Mouse (Mus musculus) layer of hippocampus, postnatal 14 days (tissue): ENCODE data around the gene Olr1. TPM values are rescaled to one million over a fixed set of nuclear protein-coding genes. Genes with fewer than 3 reads are reported as not detected.
A peak's percentile ranks its signal among the peaks of the same experiment; 100 is the strongest.
"Not testable (repeated sequence)": the region's sequence is repeated elsewhere in the genome, so short reads cannot be mapped to it uniquely, and the experiment has no call there.

ENCODE experiments used
- DNase-seq, 2 experiments: peaks; one replicate each; pipeline ENCODE4 v3.0.0; 2021 to 2022; ENCODE audit warnings: low spot score in 2 of 2, mixed read lengths in 1 of 2
- total RNA-seq, 2 experiments: library from RNA; stranded (reverse); gene quantifications; 2 replicates each; pipeline ENCODE4 v1.2.3; 2021

Olr1 gene
- total RNA-seq, 2 experiments from 2014 or later: not detected

GRCm38 (mm10) chr6:129512868-129513267 is 5.9 kb upstream of the Olr1 start:
- DNase-seq: no peak

GRCm38 (mm10) chr6:129512367-129512766 is 5.4 kb upstream of the Olr1 start, which contains the start of gene Tmem52b:
Gene Tmem52b, plus strand, starts transcription at chr6:129512555.
- no peak for DNase-seq

GRCm38 (mm10) chr6:129510120-129510911 is 3.4 kb upstream of the Olr1 start:
- no peak for DNase-seq

- no peak for DNase-seq
Observed at GRCm38 (mm10) chr6:129503471-129503870, 3.5 kb downstream of the Olr1 start.

GRCm38 (mm10) chr6:129499516-129499915 is 7.4 kb downstream of the Olr1 start:
- not testable (repeated sequence) for DNase-seq

GRCm38 (mm10) chr6:129497345-129498218 is 9.4 kb downstream of the Olr1 start:
- DNase-seq: no peak

GRCm38 (mm10) chr6:129494924-129495323 is 12.0 kb downstream of the Olr1 start:
- DNase-seq: no peak

- peak; percentile 55 to 76 for DNase-seq
Observed at GRCm38 (mm10) chr6:129480089-129480958, 26.6 kb downstream of the Olr1 start.

- DNase-seq: peak in 1 of 2 experiments; percentile 53
Observed at GRCm38 (mm10) chr6:129476404-129477126, 30.4 kb downstream of the Olr1 start.

GRCm38 (mm10) chr6:129472627-129473026 is 34.3 kb downstream of the Olr1 start:
- DNase-seq: no peak

GRCm38 (mm10) chr6:129471386-129471785 is 35.6 kb downstream of the Olr1 start:
- DNase-seq: no peak

GRCm38 (mm10) chr6:129451411-129452039 is 55.4 kb downstream of the Olr1 start, which contains the start of gene Clec1a:
Gene Clec1a, minus strand, starts transcription at chr6:129452000.
- DNase-seq: peak in 1 of 2 experiments; percentile 10

GRCm38 (mm10) chr6:129449743-129450142 is 57.2 kb downstream of the Olr1 start:
- no peak for DNase-seq

- DNase-seq: no peak
Observed at GRCm38 (mm10) chr6:129438033-129438432, 68.9 kb downstream of the Olr1 start.

- DNase-seq: no peak
Observed at GRCm38 (mm10) chr6:129436025-129436424, 70.9 kb downstream of the Olr1 start.

Other genes starting within 250 kb of the Olr1 start
- gene Cd69, start 231.7 kb downstream of the Olr1 start, total RNA-seq: not detected
- gene 4922502D21Rik, start 175.4 kb downstream of the Olr1 start, total RNA-seq: not detected
- gene Clec12a, start 164.5 kb downstream of the Olr1 start, total RNA-seq: not detected
- not detected for gene Clec12b, start 121.3 kb downstream of the Olr1 start, total RNA-seq
- gene Clec1b, start 109.9 kb downstream of the Olr1 start, total RNA-seq: under 1 TPM in 1 of 2 experiments, not detected in 1; 0.23 TPM
- gene Clec9a, start 98.3 kb downstream of the Olr1 start, total RNA-seq: not detected
- 1 to 10 TPM; 2.4 to 3.0 TPM for gene Clec1a, start 55.2 kb downstream of the Olr1 start, total RNA-seq
- not detected for gene Tmem52b, start 5.4 kb upstream of the Olr1 start, total RNA-seq
- 100 to 1,000 TPM; 517 to 530 TPM for gene Gabarapl1, start 26.0 kb upstream of the Olr1 start, total RNA-seq
- gene Klre1, start 70.7 kb upstream of the Olr1 start, total RNA-seq: not detected
- gene Klrd1, start 84.6 kb upstream of the Olr1 start, total RNA-seq: not detected
- gene Klrk1, start 116.7 kb upstream of the Olr1 start, total RNA-seq: not detected
- gene Klrc3, start 136.2 kb upstream of the Olr1 start, total RNA-seq: not detected
- gene Klrc2, start 153.5 kb upstream of the Olr1 start, total RNA-seq: not detected
- gene Klrc1, start 171.8 kb upstream of the Olr1 start, total RNA-seq: not detected
- not detected for gene Klri1, start 210.0 kb upstream of the Olr1 start, total RNA-seq
- gene Klri2, start 233.3 kb upstream of the Olr1 start, total RNA-seq: not detected